Comparison of ENCODE assay signal across 9 mouse cellular contexts in the genomic region with DNA sequence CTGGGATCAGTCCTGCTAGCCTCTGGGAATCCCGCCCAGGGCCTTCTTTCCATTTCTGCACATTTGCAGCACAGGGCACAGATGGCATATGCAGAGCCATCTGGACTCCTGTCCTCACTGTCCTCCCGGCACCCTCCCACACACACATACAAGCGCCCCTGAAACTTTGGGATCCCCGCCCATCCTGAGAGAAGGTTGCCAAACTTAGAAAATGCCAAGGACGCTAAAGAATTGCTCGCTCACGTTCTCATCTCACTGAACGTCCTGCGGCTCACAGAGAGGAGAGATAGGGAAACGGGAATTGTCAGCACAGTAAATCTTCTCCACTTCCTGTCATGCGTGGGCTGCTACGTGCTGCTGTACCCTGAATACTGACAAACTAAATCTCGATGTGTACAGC. TPM values are rescaled to one million over a fixed set of nuclear protein-coding genes. Genes with fewer than 3 reads are reported as not detected.
DNase-seq lines count a peak whose midpoint lies in the region; ATAC-seq lines count a peak whose summit lies in the region.
"Had no signal": no experiment of that assay in that cellular context is flagged by ENCODE, and none has a peak within 500 bp of the region (broad histone marks: within the 10 kb centered on the region; RNA-seq: fewer than 3 reads in every experiment).

No protein-coding gene starts in this region.

- no peaks in the 10 kb centered on the region for H3K27me3 ChIP-seq in heart, embryonic 14.5 days (ENCODE audit: control insufficient read depth, insufficient read depth, low read length)
- no peaks in the 10 kb centered on the region for H3K27me3 ChIP-seq in neural tube, embryonic 15.5 days (replicated peaks)
- no peaks in the 10 kb centered on the region for H3K27me3 ChIP-seq in midbrain, embryonic 15.5 days (replicated peaks)

- intact Hi-C loops in heart, postnatal 25 days (cut with DNase I) = no loop called here

- H3K27ac ChIP-seq in heart, embryonic 14.5 days (replicated peaks in 1 of 2; ENCODE audit: control insufficient read depth in 1 of 2, insufficient read depth in 1 of 2, low read depth in 2 of 2, low read length in 2 of 2) = no peak overlapping the region
- H3K27ac ChIP-seq in neural tube, embryonic 15.5 days (replicated peaks) = no peak overlapping the region
- H3K27ac ChIP-seq in midbrain, embryonic 15.5 days = no peak overlapping the region
- H3K27ac ChIP-seq: limb, embryonic 12.5 days had no signal

- no peak for ATAC-seq in heart, embryonic 14.5 days (ENCODE audit: insufficient number of reproducible peaks, insufficient read depth, low FRiP score, low read depth)
- ATAC-seq in neural tube, embryonic 15.5 days (ENCODE audit: low FRiP score) = no peak
- no peak for ATAC-seq in midbrain, embryonic 15.5 days (replicated peaks)

- 41% methylated on average over 13 of the region's 13 CpGs for WGBS in heart, embryonic 14.5 days
- 60% methylated on average over 13 of the region's 13 CpGs for WGBS in neural tube, embryonic 15.5 days
- WGBS in midbrain, embryonic 15.5 days = 79% methylated on average over 13 of the region's 13 CpGs

- H3K4me1 ChIP-seq in heart, embryonic 14.5 days (ENCODE audit: control insufficient read depth in 2 of 2, insufficient read depth in 2 of 2, low read length in 2 of 2) = no peaks in the 10 kb centered on the region
- peaks cover 13% of the 10 kb centered on the region for H3K4me1 ChIP-seq in neural tube, embryonic 15.5 days
- no peaks in the 10 kb centered on the region for H3K4me1 ChIP-seq in midbrain, embryonic 15.5 days
- H3K4me1 ChIP-seq: limb, embryonic 12.5 days had no signal

- no peak overlapping the region for H3K4me2 ChIP-seq in heart, embryonic 14.5 days (ENCODE audit: low read length)
- H3K4me2 ChIP-seq in neural tube, embryonic 15.5 days = 0 out of 2 replicates have a peak overlapping the region, but pooled peaks have one; percentile 1
- H3K4me2 ChIP-seq in midbrain, embryonic 15.5 days = no peak overlapping the region
- H3K4me2 ChIP-seq: limb, embryonic 12.5 days had no signal

- no peak for DNase-seq in heart, postnatal 25 days (ENCODE audit: low spot score)
- peak; percentile 13 for DNase-seq in retina, adult 2 months (ENCODE audit: low read depth, low spot score)
- no peak for DNase-seq in retina, embryonic 14.5 days (ENCODE audit: low spot score)
- DNase-seq in kidney, postnatal 14 days = peak; percentile 45
- DNase-seq in c-Kit-positive CD71-positive TER-119-positive erythroid progenitor cells, embryonic 14.5 days (ENCODE audit: low spot score) = no peak

- peak overlapping the region; percentile 3; the same call in 1 of the 2 replicates for H3K9ac ChIP-seq in heart, embryonic 14.5 days (ENCODE audit: low read length)
- H3K9ac ChIP-seq in neural tube, embryonic 15.5 days (replicated peaks) = no peak overlapping the region
- no peak overlapping the region for H3K9ac ChIP-seq in midbrain, embryonic 15.5 days
- H3K9ac ChIP-seq: limb, embryonic 12.5 days had no signal

- no peaks in the 10 kb centered on the region for H3K9me3 ChIP-seq in heart, embryonic 14.5 days (ENCODE audit: control insufficient read depth, low read length)
- H3K9me3 ChIP-seq in neural tube, embryonic 15.5 days (replicated peaks) = no peaks in the 10 kb centered on the region
- H3K9me3 ChIP-seq in midbrain, embryonic 15.5 days = no peaks in the 10 kb centered on the region
- H3K9me3 ChIP-seq: limb, embryonic 12.5 days had no signal

- no peak overlapping the region for H3K4me3 ChIP-seq in heart, embryonic 14.5 days (ENCODE audit: control insufficient read depth in 1 of 2, insufficient read depth in 1 of 2, low read depth in 1 of 2, low read length in 2 of 2)
- no peak overlapping the region for H3K4me3 ChIP-seq in neural tube, embryonic 15.5 days (replicated peaks)
- H3K4me3 ChIP-seq in midbrain, embryonic 15.5 days = no peak overlapping the region
- H3K4me3 ChIP-seq: limb, embryonic 12.5 days had no signal

- no peaks in the 10 kb centered on the region for H3K36me3 ChIP-seq in heart, embryonic 14.5 days (ENCODE audit: control insufficient read depth, insufficient read depth, low read length)
- H3K36me3 ChIP-seq in neural tube, embryonic 15.5 days = no peaks in the 10 kb centered on the region
- H3K36me3 ChIP-seq in midbrain, embryonic 15.5 days (replicated peaks) = no peaks in the 10 kb centered on the region
- H3K36me3 ChIP-seq: limb, embryonic 12.5 days had no signal

RNA-seq across cellular contexts. Expression of gene Nrros, which starts 11.0 kb away (rescaled TPM):
- polyA plus RNA-seq in heart, embryonic 14.5 days (2014; fragmentation: Nextera tagmentation; extraction: Ambion mirVana) = 7.4 and 8.7 TPM in 2 replicates
- 1 to 10 TPM; 5.3 to 5.6 TPM for total RNA-seq in heart, postnatal 25 days (2021)
- polyA plus RNA-seq in neural tube, embryonic 15.5 days (2015; fragmentation: Nextera tagmentation; extraction: Ambion mirVana) = 6.6 and 22.3 TPM in 2 replicates
- polyA plus RNA-seq in midbrain, embryonic 15.5 days (2015; fragmentation: Nextera tagmentation; extraction: Ambion mirVana) = 8.4 and 8.6 TPM in 2 replicates

RNA-seq across cellular contexts. Expression of gene Bex6, which starts 25.2 kb away (rescaled TPM):
- polyA plus RNA-seq in heart, embryonic 14.5 days (2014; fragmentation: Nextera tagmentation; extraction: Ambion mirVana) = not detected in 2 replicates
- total RNA-seq in heart, postnatal 25 days (2021) = not detected
- 1.6 TPM in 1 of 2 replicates, not detected in the other for polyA plus RNA-seq in neural tube, embryonic 15.5 days (2015; fragmentation: Nextera tagmentation; extraction: Ambion mirVana)
- not detected in 2 replicates for polyA plus RNA-seq in midbrain, embryonic 15.5 days (2015; fragmentation: Nextera tagmentation; extraction: Ambion mirVana)
- polyA plus RNA-seq: limb, embryonic 12.5 days had no signal

RNA-seq across cellular contexts. Expression of gene Cep19, which starts 54.8 kb away (rescaled TPM):
- 18.5 and 25.0 TPM in 2 replicates for polyA plus RNA-seq in heart, embryonic 14.5 days (2014; fragmentation: Nextera tagmentation; extraction: Ambion mirVana)
- total RNA-seq in heart, postnatal 25 days (2021) = 10 to 100 TPM in 1 of 2 experiments, 1 to 10 TPM in 1; 8.9 to 10.9 TPM
- polyA plus RNA-seq in neural tube, embryonic 15.5 days (2015; fragmentation: Nextera tagmentation; extraction: Ambion mirVana) = 48.0 and 50.4 TPM in 2 replicates
- polyA plus RNA-seq in midbrain, embryonic 15.5 days (2015; fragmentation: Nextera tagmentation; extraction: Ambion mirVana) = 43.2 and 45.2 TPM in 2 replicates

RNA-seq across cellular contexts. Expression of gene Pigx, which starts 54.9 kb away (rescaled TPM):
- 74.4 and 91.6 TPM in 2 replicates for polyA plus RNA-seq in heart, embryonic 14.5 days (2014; fragmentation: Nextera tagmentation; extraction: Ambion mirVana)
- 10 to 100 TPM; 19.2 to 21.9 TPM for total RNA-seq in heart, postnatal 25 days (2021)
- 93.0 and 95.2 TPM in 2 replicates for polyA plus RNA-seq in neural tube, embryonic 15.5 days (2015; fragmentation: Nextera tagmentation; extraction: Ambion mirVana)
- polyA plus RNA-seq in midbrain, embryonic 15.5 days (2015; fragmentation: Nextera tagmentation; extraction: Ambion mirVana) = 106 and 109 TPM in 2 replicates

Comparison
In these comparisons a context has a peak if more than half of its experiments do, and no peak if none do; other contexts are left out.
1. DNase-seq: peak in retina, adult 2 months (single experiment) and kidney, postnatal 14 days (single experiment); none in heart, postnatal 25 days (single experiment), retina, embryonic 14.5 days (single experiment) and c-Kit-positive CD71-positive TER-119-positive erythroid progenitor cells, embryonic 14.5 days (single experiment).